ENCODE assay signal across 10 mouse cellular contexts in genomic region chr19:47450261-47451137, GRCm38 (mm10). TPM values are rescaled to one million over a fixed set of nuclear protein-coding genes. Genes with fewer than 3 reads are reported as not detected.
DNase-seq lines count a peak whose midpoint lies in the region; ATAC-seq lines count a peak whose summit lies in the region.
"Had no signal": no experiment of that assay in that cellular context is flagged by ENCODE, and none has a peak within 500 bp of the region (broad histone marks: within the 10 kb centered on the region; RNA-seq: fewer than 3 reads in every experiment).

No protein-coding gene starts in this region.

- H3K4me3 ChIP-seq in heart, embryonic 10.5 days = no peak overlapping the region; the same call in 1 of the 2 replicates
- no peak overlapping the region for H3K4me3 ChIP-seq in limb, embryonic 12.5 days (replicated peaks)
- H3K4me3 ChIP-seq: megakaryocyte, embryonic 14.5 days had no signal

- H3K9me3 ChIP-seq in heart, embryonic 10.5 days = no peaks in the 10 kb centered on the region
- no peaks in the 10 kb centered on the region for H3K9me3 ChIP-seq in limb, embryonic 12.5 days
- H3K9me3 ChIP-seq: megakaryocyte, embryonic 14.5 days had no signal

- no peak overlapping the region for H3K4me2 ChIP-seq in limb, embryonic 12.5 days

- WGBS in heart, embryonic 10.5 days = 38% methylated on average over 8 of the region's 8 CpGs
- WGBS in limb, embryonic 12.5 days = 37% methylated on average over 8 of the region's 8 CpGs

- no peak for DNase-seq in heart, embryonic 10.5 days (ENCODE audit: low spot score)
- no peak for DNase-seq in heart, adult 8-10 months (ENCODE audit: low spot score)
- DNase-seq in spleen, postnatal 36 days (ENCODE audit: low spot score in 2 of 2) = peak; percentile 64 to 69
- DNase-seq in spleen, postnatal 10 days (ENCODE audit: low spot score in 2 of 2) = no peak
- DNase-seq in yolk sac, embryonic 10.5 days (ENCODE audit: low spot score) = peak; percentile 57
- no peak for DNase-seq in urinary bladder, postnatal 36 days (ENCODE audit: low spot score in 2 of 2)
- no peak for DNase-seq in layer of hippocampus, postnatal 14 days (ENCODE audit: low spot score in 2 of 2)
- DNase-seq: cerebellum, adult 8-10 months had no signal

- peak; percentile 39; the same call in 1 of the 2 replicates for ATAC-seq in limb, embryonic 12.5 days (ENCODE audit: insufficient number of reproducible peaks, insufficient read depth, low FRiP score, low TSS enrichment, low read depth)

- peak overlapping the region; percentile 86 for H3K27ac ChIP-seq in heart, embryonic 10.5 days
- H3K27ac ChIP-seq in limb, embryonic 12.5 days = no peak overlapping the region

- no peaks in the 10 kb centered on the region for H3K27me3 ChIP-seq in heart, embryonic 10.5 days (ENCODE audit: insufficient read depth, poor library complexity, severe bottlenecking)
- no peaks in the 10 kb centered on the region for H3K27me3 ChIP-seq in limb, embryonic 12.5 days

- peaks cover 97% of the 10 kb centered on the region for H3K4me1 ChIP-seq in heart, embryonic 10.5 days
- H3K4me1 ChIP-seq in limb, embryonic 12.5 days (replicated peaks) = peaks cover 72% of the 10 kb centered on the region

- 0 out of 2 replicates have a peak, but pooled peaks cover 2% of the 10 kb centered on the region for H3K36me3 ChIP-seq in heart, embryonic 10.5 days
- H3K36me3 ChIP-seq in limb, embryonic 12.5 days = no peaks in the 10 kb centered on the region

- H3K9ac ChIP-seq in limb, embryonic 12.5 days (replicated peaks) = no peak overlapping the region

RNA-seq across cellular contexts. Expression of gene Sh3pxd2a, which starts 13.7 kb away (rescaled TPM):
- 3.4 and 3.9 TPM in 2 replicates for polyA plus RNA-seq in heart, embryonic 10.5 days (2016; fragmentation: Nextera tagmentation; extraction: Ambion mirVana)
- total RNA-seq in heart, adult 8-10 months (2022) = 10 to 100 TPM; 40.6 to 54.7 (median 46.2) TPM
- 6.8 and 7.7 TPM in 2 replicates for polyA plus RNA-seq in limb, embryonic 12.5 days (2016; fragmentation: Nextera tagmentation; extraction: Ambion mirVana)
- total RNA-seq in layer of hippocampus, postnatal 14 days (2021) = 10 to 100 TPM; 36.0 to 38.7 TPM

Comparison
In these comparisons a context has a peak if more than half of its experiments do, and no peak if none do; other contexts are left out.
1. DNase-seq: peak in spleen, postnatal 36 days (2 of 2) and yolk sac, embryonic 10.5 days (single experiment); none in heart, embryonic 10.5 days (single experiment), heart, adult 8-10 months (single experiment), spleen, postnatal 10 days (0 of 2), urinary bladder, postnatal 36 days (0 of 2) and layer of hippocampus, postnatal 14 days (0 of 2).